22 mouse cellular contexts compared by ENCODE assay signal in the genomic region with DNA sequence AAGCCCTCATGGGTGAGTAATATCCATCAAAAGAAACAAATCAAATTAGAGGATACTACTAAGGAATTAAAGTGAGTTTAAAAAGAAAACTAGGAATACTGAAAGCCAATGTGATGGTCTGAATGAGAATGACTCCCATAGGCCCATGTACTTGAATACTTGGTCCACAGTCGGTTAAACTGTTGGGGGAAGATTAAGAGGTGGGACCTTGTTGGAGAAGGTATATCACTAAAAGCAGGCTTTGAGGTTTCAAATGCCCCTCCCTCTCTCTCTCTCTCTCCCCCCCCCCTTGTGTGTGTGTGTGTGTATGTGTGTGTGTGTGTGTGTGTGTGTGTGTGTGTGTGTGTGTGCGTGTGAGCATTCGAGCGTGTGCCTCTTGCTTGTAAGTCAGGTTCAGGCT.
"Had no signal": no experiment of that assay in that cellular context is flagged by ENCODE, and none has a peak within 500 bp of the region (broad histone marks: within the 10 kb centered on the region; RNA-seq: fewer than 3 reads in every experiment).

No protein-coding gene starts in this region.

- H3K36me3 ChIP-seq: midbrain, embryonic 12.5 days; midbrain, embryonic 15.5 days; neural tube, embryonic 13.5 days had no signal

- H3K27ac ChIP-seq: kidney, postnatal 0 days; limb, embryonic 10.5 days; limb, embryonic 13.5 days; macrophage; midbrain, embryonic 12.5 days; midbrain, embryonic 15.5 days; neural tube, embryonic 13.5 days; stomach, postnatal 0 days had no signal

- H3K4me3 ChIP-seq: layer of hippocampus, adult 2 months; limb, embryonic 10.5 days; limb, embryonic 13.5 days; megakaryocyte, embryonic 14.5 days; midbrain, embryonic 12.5 days; midbrain, embryonic 15.5 days; myocyte; neural tube, embryonic 13.5 days had no signal

- H3K4me2 ChIP-seq: limb, embryonic 13.5 days; lung, embryonic 14.5 days; midbrain, embryonic 12.5 days; midbrain, embryonic 15.5 days; neural tube, embryonic 13.5 days had no signal

- H3K4me1 ChIP-seq: limb, embryonic 10.5 days; limb, embryonic 13.5 days; midbrain, embryonic 12.5 days; midbrain, embryonic 15.5 days had no signal

- ATAC-seq: intestine, postnatal 0 days; lung, postnatal 0 days; midbrain, embryonic 15.5 days had no signal

- H3K9ac ChIP-seq: limb, embryonic 13.5 days; lung, embryonic 14.5 days; midbrain, embryonic 12.5 days; midbrain, embryonic 15.5 days; neural tube, embryonic 13.5 days had no signal

- DNase-seq: kidney, adult 2 months; kidney, postnatal 25 days; layer of hippocampus, adult 9-11 months; lung, embryonic 14.5 days; right cerebral cortex, postnatal 14 days; right cerebral cortex, postnatal 4 days; thymus, adult 2 months; thymus, postnatal 14 days; thymus, postnatal 4 days had no signal

- H3K27me3 ChIP-seq: limb, embryonic 13.5 days; megakaryocyte, embryonic 14.5 days; midbrain, embryonic 12.5 days; midbrain, embryonic 15.5 days; neural tube, embryonic 13.5 days had no signal

- H3K9me3 ChIP-seq: limb, embryonic 10.5 days; megakaryocyte, embryonic 14.5 days; midbrain, embryonic 15.5 days had no signal
